Mouse (Mus musculus): ENCODE measurements at regions not wholly inside any gene's neighbourhood (a gene's known extent, or its start where the extent isn't known, plus 50 kb on each side); places are given as distances from the start of the nearest gene placed in this dataset.
"Not testable (repeated sequence)": the region's sequence is repeated elsewhere in the genome, so short reads cannot be mapped to it uniquely, and the experiment has no call there.

DNA sequence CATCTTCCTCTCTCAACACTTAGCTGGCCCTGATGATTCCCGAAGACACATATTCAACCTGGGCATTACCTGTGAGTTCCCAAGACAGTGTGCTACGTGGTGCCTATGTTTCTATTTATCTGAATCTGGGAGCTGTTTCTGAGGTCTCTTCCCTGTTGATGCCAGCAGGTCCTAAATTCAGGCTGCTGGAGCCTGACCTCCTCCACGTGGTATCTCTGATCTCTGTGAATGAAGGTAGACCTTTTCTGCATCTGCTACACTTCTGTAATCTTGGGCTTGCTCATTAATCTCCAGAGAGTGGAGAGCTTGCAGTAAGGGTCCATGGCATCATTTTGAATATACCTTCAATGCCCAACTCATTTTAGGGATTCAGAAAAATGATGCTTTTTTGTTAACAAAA, 215.8 kb downstream of the Pten start:
- no peak for DNase-seq

DNA sequence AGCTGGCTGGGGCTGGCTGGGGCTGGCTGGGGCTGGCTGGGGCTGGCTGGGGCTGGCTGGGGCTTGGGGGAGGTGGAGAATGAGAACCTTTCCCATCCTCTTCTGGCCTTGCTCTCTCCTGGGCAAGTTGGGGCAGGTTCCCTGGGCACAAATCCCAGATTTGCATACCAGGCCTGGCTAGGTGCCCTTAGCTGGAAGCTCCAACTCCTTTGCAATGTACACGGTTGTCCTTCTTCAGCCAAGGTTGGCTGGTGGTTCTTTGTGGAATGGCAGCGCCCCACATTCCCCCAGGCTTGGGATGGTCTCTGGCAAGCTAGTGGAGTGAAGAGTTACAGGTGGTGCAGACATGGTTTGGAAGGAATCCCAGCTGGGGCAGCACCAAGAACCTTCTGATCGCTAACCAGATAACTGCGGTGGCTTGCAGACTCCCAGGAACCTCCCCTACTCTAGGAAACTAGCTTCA, 217.5 kb downstream of the Pten start:
- peak; percentile 49 for DNase-seq

DNA sequence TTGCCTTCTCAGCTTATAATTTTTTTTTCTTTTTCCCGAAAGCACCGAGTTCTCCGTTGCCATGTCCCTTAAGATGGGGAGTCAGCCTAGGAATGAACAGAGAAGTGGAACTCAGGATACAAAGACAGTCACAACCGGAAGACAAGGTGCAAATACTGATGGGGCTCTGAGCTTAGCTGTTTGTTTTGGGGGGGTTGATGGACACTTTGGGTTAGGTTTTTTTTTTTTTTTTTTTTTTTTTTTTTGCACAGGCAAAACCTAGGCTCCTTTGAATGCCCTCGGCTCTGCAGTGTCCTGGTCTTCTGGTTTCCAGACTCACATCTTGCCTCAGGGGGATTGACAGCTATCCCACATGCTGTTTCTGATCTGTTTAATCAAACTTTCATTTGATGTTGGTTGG, 218.0 kb downstream of the Pten start:
- no peak for DNase-seq

DNA sequence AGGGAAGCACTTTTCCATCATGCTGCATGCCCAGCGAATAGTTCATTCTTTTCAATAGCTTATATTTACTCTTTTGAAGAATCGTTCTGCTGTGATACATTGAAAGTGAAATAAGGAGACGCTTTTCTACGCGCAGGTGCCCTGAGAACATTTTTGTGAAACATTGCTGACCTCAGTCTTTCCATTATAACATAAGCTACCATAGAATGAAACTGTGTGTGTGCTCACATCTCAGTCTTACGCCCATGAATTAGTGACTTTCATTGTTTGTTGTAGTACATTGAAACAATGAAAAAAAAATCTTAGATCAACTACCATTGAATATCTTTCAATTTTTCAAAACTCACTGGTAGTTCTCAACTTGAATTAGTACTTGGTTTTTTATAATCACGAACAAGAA, 219.2 kb downstream of the Pten start:
- no peak for DNase-seq

DNA sequence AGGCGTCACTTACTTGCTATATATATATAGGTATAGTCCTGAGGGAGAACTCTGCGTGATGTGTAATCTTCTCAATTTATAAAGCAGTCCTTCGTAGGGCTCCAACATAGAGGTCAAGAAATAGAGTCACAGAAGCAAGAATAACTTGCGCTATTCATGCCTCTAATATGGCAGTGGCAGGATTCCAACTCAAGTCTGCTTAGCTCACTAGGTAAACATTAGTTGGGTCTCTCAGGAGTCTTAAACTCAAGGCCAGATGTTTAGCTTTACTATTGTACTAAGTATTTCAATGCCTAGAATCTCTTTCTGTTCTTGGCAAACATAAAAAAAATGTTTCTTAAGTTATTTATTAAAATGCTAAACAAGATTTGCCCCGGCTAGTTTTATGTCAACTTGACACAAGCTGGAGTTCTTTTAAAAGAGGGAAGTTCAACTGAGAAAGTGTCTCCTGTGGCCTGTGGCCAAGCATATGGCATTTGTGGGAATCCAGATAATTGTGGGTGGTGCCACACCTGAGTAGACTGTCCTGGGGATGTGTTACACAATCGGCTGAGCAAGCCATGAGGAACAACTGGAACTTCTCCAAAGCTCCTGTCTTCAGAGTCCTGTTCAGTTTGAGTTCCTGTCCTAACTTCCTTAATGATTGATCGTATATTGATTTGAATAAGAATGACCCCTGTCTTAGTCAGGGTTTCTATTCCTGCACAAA, 220.9 kb downstream of the Pten start:
- no peak for DNase-seq

DNA sequence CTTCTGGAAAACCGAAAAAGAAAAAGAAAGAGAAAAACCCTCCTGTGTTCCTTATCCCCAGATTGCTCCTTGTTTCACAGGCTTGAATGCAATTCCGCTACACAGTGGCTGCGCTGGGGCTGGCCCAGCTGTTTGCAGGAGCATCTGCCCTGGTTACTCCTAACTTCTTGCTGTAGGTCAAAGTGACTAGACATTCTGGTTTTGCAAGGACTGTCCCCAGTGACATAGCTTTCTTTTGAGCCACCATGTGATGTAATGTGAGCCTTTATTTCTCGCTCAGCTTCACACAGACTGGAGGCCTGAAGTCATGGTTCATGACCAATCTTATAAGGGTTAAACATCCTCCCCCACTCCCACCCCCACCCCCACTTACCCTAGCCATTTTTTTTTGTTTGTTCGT, 222.8 kb downstream of the Pten start:
- peak; percentile 17 for DNase-seq

DNA sequence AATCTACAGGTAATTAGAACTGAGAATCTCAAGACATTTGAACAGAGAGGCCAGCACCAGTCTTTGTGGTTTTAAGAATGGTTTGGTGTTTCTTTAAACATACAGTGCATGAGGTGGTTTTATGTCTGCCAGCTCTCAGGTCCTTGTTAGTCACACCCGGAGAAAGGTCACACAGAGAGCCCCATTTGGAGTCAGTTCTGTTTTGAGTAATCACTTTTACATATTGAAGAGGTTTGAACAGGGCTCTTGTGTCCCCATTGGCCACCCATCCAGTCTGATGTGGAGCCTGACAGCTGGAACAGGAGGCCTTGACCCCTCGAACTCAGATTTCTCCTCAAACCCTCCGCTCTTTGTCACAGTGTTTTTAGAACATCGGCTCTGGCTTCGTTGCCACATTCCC, 231.4 kb downstream of the Pten start:
- DNase-seq: peak; percentile 29

DNA sequence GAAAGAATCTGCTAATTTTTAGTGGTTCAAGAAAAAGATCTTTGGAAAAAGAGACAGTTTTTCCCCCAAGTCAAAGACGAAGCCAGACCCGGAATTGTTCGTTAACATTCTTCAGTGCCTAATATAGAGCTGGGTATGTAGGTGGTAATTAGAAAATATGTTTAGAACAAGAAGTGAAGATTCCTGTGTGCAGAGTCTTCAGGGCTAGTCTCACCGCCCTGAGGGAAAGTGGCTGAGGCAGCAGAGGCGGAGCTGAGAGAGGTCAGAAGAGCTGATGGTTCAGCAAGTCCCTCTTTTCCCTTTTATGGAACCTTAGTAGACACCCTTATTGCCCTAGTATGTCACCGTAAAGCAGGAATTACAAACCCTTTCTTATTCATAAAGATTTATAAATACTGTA, 232.0 kb downstream of the Pten start:
- no peak for DNase-seq

DNA sequence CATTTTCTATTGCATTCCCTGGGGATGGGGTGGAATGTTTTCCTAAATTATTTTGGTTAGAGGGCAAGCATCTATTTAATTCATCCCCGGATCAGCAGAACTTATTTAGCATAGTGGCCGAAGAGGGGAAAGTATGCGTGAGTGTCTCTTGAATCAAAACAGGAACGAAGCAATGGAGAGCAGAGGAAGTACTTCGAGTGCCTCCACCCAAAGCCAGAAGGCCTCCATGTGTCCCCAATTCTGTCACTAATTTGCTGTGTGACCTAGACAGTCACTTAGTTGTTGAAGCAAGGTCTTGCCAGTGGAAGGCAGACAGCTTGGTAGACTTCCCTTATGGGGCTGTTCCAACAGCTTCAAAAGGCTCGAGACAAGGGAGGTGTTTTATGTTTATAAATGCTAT, 233.3 kb downstream of the Pten start:
- DNase-seq: no peak

DNA sequence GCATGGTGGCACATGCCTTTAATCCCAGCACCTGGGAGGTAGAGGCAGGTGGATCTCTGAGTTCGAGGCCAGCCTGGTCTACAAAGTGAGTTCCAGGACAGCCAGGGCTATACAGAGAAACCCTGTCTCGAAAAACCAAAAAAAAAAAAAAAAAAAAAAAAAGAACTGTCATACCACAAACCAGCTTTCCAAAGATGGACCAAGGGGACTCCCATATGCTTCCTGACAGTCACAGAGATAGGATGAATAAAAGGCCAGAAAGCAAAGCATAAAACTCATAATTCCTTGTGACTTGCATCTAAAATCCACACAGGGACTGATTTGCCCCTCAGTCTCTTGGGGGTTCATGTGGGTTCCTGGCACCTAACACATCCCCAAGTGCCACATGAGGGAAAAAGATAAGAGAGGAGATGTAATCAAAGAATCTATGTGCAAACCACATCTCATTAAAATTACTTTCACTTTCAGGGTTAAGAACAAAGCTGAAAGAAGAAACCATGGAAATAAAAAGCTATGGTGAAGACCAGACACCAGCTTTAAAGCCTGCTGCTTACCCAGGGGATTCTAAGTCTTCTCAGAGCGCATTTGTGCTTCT, 241.4 kb downstream of the Pten start:
- no peak for DNase-seq

DNA sequence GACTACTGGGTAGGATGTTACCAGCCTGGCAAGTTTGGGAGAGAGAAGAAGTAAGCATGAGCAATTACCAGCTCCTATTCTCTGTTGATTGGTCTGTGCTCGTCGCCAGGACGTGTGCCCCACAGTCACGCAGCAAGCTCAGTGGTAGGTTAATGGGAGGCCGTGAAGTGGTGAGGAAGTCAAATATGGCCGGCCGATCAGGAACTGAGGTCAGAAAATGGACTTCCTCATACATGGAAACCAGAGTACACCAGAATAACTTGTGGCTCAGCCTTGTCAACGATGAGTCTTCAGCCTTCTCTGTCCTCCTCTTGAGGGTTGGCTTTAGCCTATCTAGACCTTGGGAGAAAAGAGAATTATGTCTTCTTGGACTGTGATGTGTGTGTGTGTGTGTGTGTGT, 250.3 kb downstream of the Pten start:
- DNase-seq: no peak

DNA sequence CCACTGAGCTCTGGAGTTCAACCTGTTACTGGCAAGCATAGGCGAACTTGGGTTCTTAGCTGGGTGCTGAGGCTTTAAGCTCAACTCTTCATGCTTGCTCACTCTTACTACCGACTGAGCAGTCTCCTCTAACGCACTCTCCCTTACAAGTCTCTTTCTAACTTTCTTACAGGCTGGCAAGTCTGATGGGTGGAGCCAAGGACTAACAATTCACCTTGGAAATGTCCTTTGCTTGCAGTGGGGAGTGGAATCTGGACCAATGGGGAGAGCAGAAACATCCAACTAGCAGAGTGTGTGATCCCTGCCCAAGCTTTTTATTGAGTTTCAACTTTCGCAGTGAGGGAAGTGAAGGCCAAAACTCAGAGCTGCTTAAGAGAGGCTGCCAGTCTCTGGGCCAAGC, 250.8 kb downstream of the Pten start:
- DNase-seq: no peak

DNA sequence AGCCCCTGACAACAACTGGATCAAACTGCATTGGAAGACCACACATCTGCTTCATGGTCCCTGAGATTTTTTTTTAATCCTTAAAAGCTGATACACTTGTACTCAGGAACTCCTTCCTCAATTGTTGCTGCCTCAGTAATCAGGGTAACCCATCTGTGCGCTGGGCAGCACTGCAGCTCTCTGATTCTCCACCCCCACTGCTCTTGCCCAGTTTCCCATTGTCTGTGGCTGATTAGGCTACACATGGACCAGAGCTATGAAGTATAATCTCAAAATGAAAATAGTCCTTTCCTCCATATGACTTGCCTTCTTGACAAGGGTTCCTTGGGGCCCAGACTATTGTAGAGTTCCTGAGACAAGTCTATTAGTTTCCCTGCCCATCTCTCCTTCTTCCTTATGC, 251.5 kb downstream of the Pten start:
- DNase-seq: no peak

DNA sequence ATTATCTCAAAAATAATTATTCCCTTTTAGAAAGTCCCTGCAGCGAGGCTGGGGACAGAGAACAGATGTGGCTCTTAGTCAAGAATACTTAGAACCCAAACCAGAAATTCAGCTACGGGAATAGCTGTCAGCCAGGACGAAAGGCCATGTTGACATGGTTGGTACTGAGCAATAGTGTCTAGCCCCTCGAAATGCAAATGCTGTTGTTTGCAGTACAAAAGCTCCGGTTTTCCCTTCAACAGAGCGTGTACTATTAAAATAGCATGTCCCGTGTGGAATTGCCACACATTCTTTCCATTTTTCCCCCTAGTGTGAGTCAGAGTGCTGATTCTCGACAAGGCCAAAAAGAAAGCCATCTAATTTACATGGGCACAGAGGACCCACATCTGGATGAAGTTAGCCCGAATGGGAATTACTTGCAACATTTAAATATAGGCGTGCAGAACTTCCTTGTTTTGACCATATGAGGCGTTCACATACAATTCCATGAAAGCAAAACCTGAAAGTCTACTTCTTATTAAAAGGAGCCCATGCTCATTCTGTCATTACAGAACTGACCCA, 253.7 kb downstream of the Pten start:
- no peak for DNase-seq

DNA sequence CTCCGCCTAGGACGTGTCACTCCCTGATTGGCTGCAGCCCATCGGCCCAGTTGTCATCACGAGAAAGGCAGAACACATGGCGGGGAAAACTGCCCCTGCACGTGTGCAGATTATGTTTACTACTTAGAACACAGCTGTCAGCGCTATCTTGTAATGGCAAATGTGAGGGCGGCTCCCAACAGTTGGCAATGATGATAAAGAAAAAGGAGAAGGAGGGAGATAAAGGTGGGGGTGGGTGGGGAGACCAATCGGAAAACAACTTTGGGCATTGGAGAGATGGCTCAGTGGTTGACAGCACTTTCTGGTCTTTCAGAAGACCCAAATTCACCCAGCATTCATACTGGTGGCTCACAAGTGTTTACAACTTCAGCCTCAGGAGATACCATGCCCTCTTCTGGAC, 257.6 kb downstream of the Pten start:
- not testable (repeated sequence) for DNase-seq

DNA sequence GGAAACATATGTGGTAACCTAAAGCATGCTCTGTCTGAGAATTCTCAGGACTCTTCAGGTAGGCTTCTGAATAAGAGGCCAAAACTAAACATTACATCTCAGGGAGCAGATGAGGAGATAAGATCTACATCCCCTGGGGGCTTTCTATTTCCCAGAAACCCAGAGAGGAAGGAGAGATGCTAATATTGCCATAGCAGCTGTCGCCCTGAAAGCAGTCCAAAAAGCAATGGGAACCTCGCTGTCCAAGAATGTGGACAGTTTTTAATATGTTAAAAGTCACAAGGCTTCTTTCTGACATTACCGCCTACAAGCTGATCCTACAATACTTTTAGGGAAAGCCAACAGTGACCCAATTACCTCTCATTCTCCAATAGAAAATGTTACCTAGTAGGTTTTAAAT, 263.9 kb downstream of the Pten start:
- DNase-seq: no peak

DNA sequence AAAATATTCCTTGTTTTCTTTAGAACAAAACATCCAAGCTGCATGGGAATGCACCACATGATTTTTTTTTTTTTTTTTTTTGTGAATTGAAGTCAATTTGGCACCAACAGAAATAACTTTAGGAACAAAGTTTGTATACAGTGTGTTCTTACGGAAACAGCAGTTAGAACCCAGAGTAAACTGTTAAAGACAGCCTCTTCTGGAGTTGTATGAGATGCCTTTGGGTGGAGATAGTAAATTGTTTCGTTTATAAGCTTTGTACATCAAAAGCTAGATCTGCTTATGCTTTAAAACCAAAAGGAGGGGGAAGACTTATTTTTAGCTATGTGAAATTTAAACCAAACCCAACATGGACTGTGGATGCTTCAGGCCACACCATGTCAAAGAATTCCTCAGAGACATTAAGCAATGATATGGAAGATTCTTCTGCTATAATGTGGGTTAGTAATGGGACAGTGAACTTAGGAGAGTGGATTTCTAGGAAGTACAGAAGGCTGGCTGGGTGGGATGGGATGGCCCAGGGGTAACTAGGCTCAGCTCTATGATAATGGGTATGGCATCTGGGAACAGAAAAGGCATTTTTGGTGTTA, 265.6 kb downstream of the Pten start:
- DNase-seq: no peak

DNA sequence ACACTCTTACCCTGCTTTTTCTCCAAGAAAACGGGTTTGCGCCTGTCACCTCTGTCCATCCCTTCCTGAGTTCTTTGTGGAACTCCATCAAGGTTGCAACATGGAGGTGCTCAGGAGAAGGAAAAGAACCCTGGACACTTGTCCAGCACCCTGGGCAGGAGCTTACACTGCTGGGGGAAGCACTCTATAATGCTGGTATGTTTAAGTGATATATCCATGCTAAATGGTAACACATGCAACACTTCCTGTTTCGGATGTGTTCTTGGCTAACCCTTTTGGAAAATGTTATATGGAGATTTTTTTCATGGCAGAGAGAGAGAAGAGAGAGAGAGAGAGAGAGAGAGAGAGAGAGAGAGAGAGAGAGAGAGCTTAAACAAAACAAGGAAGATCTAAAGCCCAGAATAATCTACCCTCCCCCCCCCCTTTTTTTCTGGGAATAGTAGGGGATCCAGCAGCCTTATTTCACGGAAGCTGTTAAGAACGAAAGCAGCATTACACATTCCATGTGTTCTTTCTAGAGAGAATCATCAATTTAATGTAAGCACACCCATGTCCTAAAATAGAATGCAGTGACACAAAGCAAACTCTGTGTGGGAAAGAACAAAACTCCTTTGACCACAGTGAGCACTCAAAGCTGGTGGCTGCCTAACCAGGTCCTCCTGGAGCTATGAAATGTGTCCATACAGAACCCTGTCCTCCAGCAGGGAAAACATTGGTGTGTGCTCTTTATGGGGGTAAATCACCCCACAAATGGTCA, 272.6 kb downstream of the Pten start:
- no peak for DNase-seq

DNA sequence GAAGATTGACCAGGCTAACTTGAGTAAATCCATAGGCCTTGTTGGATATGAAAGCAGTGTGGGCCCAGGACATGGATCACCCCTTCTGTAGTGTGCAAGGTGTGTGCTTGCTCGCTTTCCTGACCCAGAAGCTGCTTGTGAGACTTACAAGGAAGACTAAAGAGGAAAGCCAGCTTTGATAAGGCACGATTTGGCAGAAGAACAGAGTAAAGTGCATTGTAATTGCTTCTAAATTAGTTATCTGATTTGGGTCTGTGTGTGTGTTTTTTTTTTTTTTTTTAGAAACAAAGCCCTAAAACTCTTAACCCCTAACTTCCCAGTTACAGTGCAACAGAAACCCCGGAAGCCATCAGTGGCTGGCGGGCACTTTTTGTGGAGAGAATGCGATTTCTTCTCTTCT, 283.2 kb downstream of the Pten start:
- DNase-seq: no peak

DNA sequence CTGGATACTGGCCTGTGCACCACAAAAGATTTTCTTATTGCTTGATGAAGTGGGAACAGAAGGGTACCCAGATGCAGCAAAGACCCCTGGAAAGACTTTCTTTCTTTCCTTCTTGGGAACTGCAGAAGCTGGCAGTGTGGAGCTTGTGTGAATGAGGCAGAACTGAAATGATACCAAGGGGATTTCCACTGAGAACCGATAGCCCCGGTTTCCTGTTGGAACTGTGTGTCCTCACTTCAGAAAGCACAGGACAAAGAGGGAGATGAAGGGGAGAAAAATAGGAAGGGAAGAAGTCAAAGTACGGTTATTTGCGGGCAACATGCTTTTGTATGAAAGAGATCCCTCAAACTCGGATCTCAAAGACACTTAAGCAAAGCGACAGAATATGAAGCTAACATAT, 283.7 kb downstream of the Pten start:
- DNase-seq: no peak

DNA sequence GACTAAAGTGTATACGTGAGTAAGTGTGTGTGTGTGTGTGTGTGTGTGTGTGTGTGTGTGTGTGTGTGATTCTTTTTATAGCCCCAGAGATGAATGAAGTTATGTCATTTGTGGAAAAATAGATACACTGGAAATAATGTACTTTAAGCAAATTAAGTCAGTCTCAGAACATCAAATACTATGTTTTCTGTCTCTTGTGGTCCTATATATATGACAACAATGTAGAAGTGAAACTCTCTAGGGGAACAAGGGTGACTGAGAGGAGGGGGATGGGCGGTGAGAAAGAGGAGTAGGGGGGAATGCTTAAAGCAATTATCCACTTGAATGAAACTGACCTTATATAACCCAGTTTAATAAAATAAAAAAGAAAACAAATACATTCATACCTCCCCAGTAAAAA, 285.5 kb downstream of the Pten start:
- DNase-seq: no peak

DNA sequence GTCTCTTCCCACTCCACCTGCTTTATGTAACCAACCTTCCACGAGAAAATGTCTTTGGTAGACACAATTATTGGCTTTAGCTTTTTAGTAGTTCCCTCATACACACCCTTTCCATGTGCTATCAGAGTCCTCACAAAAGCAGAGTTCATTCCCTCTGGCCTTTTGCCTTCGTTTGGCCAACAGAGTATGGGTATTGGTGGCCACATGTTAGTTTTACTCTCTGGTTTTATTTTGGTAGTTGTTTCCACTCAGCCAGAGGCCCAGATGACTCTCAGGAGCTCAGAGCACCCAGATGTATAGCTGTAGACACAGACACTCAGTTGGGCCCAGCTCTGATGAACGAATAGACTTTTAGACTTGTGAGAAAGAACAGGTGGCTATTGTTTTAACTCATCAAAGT, 286.4 kb downstream of the Pten start:
- DNase-seq: no peak

All from adrenal gland, adult 2 months (tissue).